Mouse (Mus musculus) limb, embryonic 13.5 days (tissue): ENCODE measurements at regions not wholly inside any gene's neighbourhood (a gene's known extent, or its start where the extent isn't known, plus 50 kb on each side); places are given as distances from the start of the nearest gene placed in this dataset.

ENCODE experiments used
- ATAC-seq: fragments of 200-750 bp; cut with Nextera tagmentation; 2 replicates; pipeline ENCODE4 v1.8.0; 2017; ENCODE audit warnings: low read depth, moderate number of reproducible peaks, moderate TSS enrichment; ENCODE audit not compliant: low FRiP score
- H3K27ac ChIP-seq: fragments of 300-500 bp; sonication (generic); 2 replicates; pipeline ENCODE4 v1.5.1; 2015; ENCODE audit warnings: inconsistent platforms, mild to moderate bottlenecking, moderate library complexity
- H3K27me3 ChIP-seq: fragments of 300-500 bp; sonication (generic); 2 replicates; pipeline ENCODE4 v1.6.1; 2015; ENCODE audit warnings: mild to moderate bottlenecking, inconsistent platforms
- H3K36me3 ChIP-seq: fragments of 300-500 bp; sonication (generic); 2 replicates; pipeline ENCODE4 v1.6.1; 2015; ENCODE audit warnings: inconsistent platforms, mild to moderate bottlenecking, moderate library complexity
- H3K4me1 ChIP-seq: fragments of 300-500 bp; sonication (generic); 2 replicates; pipeline ENCODE4 v1.6.1; 2015; ENCODE audit warnings: inconsistent platforms
- H3K4me2 ChIP-seq: fragments of 300-500 bp; sonication (generic); replicated peaks from 2 replicates; pipeline ENCODE4 v1.6.1; 2015; ENCODE audit warnings: inconsistent platforms, mild to moderate bottlenecking, moderate library complexity
- H3K4me3 ChIP-seq: fragments of 300-500 bp; sonication (generic); 2 replicates; pipeline ENCODE4 v1.5.1; 2015; ENCODE audit warnings: moderate library complexity, mild to moderate bottlenecking, inconsistent platforms
- H3K9ac ChIP-seq: fragments of 300-500 bp; sonication (generic); 2 replicates; pipeline ENCODE4 v1.6.1; 2015; ENCODE audit warnings: mild to moderate bottlenecking, inconsistent platforms
- H3K9me3 ChIP-seq: fragments of 300-500 bp; sonication (generic); 2 replicates; pipeline ENCODE4 v1.6.1; 2016; ENCODE audit warnings: inconsistent platforms
- WGBS: fragments of 180-500 bp; shearing (Covaris S2); methylation state at CpG from one replicate; pipeline ENCODE4 v1.1.7; 2015; 5-methylcytosine and 5-hydroxymethylcytosine counted together

DNA sequence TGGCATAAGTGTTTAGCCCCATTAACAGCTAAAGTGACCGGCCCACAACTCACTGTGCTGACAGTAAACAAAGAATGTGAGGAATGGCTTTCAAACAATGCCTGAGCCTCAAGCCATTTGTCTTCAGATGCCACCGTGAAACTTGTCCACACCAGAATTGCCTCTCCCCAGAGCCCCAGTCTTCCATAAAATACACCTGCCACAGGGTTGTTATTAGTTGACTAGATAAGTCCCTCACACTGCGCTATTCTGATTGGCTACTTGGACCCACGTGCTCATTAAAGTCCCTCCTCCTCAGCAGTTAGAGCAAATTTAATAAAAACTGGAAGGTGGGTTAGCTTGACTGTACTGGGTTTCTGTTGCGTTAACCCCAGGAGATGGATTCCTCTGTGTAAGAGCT, 167.7 kb upstream of the Otx2 start:
- no peak overlapping the region for H3K27ac ChIP-seq
- no peaks in the 10 kb centered on the region for H3K9me3 ChIP-seq
- ATAC-seq, result no peak
- no peak overlapping the region for H3K9ac ChIP-seq
- no peak overlapping the region for H3K4me3 ChIP-seq
- 54% methylated on average over 5 of the region's 5 CpGs for WGBS
- 0 out of 2 replicates have a peak, but pooled peaks cover 2% of the 10 kb centered on the region for H3K27me3 ChIP-seq
- H3K4me2 ChIP-seq, result no peak overlapping the region
- H3K36me3 ChIP-seq, result no peaks in the 10 kb centered on the region
- H3K4me1 ChIP-seq, result peaks cover 13% of the 10 kb centered on the region; the same call in 1 of the 2 replicates

DNA sequence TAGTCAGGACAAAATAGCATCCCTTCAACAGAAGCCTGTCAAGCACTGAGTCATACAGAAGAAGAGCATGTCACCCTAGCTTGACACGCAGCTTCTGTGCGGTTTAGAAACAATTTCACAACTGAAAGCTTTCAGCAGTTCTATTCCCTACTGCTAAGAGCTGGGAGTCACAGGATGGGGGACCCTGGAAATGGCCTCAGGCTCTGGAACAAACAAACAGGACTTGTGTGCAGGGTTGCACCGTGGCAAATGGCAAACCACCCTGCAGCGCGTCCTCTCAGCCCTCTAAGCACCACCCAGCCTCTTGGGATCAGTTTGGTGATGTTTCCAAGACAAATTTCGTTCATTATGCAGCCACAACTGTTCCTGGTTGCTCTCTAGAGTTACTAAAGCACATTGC, 163.6 kb upstream of the Otx2 start:
- no peak overlapping the region for H3K4me3 ChIP-seq
- 62% methylated on average over 6 of the region's 6 CpGs for WGBS

DNA sequence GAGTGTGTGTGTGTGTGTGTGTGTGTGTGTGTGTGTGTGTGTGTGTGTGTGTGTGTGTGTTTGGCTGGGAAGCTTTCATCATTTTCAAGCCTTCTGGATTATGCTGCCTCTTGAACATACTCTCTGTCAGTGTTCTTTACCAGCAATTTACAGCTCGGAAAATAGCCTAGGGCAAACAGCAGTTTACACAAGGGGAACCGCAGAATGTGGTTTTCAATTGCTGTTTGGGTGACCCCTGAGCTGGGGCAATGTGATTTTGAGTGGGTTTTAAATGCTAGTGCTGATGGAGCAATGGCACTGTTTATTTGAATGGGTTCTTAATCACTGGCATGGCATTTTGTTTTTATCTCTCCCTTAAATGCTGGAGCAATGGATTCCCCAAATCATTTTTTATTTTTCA, 162.5 kb upstream of the Otx2 start:
- Histone ChIP-seq H3K9me3 (no peaks in the 10 kb centered on the region), H3K4me1 (peaks cover 13% of the 10 kb centered on the region; the same call in 1 of the 2 replicates), H3K4me3 (no peak overlapping the region), H3K4me2 (no peak overlapping the region), H3K9ac (no peak overlapping the region), H3K27me3 (no peaks in the 10 kb centered on the region), H3K36me3 (no peaks in the 10 kb centered on the region), H3K27ac (no peak overlapping the region)
- 23% methylated on average over 2 of the region's 2 CpGs for WGBS
- no peak for ATAC-seq

More for the DNA sequence above, 163.6 kb upstream of the Otx2 start:
- Histone ChIP-seq H3K4me1 (peaks cover 13% of the 10 kb centered on the region; the same call in 1 of the 2 replicates), H3K4me2 (no peak overlapping the region), H3K9ac (no peak overlapping the region), H3K27ac (no peak overlapping the region), H3K36me3 (no peaks in the 10 kb centered on the region), H3K27me3 (no peaks in the 10 kb centered on the region), H3K9me3 (no peaks in the 10 kb centered on the region)
- ATAC-seq, result no peak

DNA sequence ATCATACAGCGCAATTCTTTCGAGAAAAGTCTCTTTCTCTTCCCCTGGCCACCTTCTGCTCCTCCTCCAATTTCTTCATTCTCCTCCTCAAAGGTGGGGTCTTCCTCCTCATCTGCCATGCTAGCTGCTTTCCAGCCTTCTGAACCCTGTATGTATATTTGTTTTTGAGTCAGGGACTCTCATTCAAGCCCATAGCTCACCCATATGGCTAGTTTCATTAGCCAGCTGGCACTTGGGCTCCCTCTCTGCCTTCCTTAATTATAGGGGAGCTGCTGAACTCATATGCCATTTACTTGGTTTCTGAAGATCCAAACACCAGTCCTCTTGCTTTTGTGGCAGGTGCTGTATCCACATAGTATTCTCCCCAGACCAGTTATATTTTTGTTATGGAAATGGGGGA, 160.8 kb upstream of the Otx2 start:
- Histone ChIP-seq H3K27ac (no peak overlapping the region), H3K27me3 (no peaks in the 10 kb centered on the region), H3K4me3 (no peak overlapping the region), H3K4me2 (no peak overlapping the region), H3K36me3 (no peaks in the 10 kb centered on the region), H3K4me1 (peaks cover 13% of the 10 kb centered on the region; the same call in 1 of the 2 replicates), H3K9ac (no peak overlapping the region), H3K9me3 (no peaks in the 10 kb centered on the region)
- ATAC-seq, result no peak
- WGBS, result 94% methylated on average over 2 of the region's 2 CpGs

DNA sequence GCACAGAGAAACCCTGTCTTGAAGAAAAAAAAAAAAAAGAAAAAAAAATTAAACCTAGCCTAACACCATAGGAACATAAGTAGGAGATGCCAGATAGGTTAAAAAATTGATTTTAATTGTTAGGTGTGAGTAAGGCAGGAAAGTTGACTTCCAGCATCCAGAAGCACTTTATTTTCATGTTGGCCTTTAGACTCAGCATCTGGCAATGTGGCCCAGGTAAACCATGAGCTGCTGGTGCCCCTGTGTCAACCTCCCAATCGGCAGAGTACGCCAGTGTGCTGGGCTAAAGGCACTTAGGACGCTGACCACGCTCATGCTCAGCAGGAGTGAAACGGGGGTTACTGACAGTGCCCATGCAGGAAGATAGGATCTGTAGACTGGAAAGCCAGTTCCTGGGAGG, 152.8 kb upstream of the Otx2 start:
- H3K36me3 ChIP-seq, result no peaks in the 10 kb centered on the region
- no peak overlapping the region for H3K4me2 ChIP-seq
- 69% methylated on average over 5 of the region's 5 CpGs for WGBS
- H3K9ac ChIP-seq, result no peak overlapping the region
- no peak for ATAC-seq
- H3K27me3 ChIP-seq, result no peaks in the 10 kb centered on the region
- no peak overlapping the region for H3K27ac ChIP-seq
- H3K4me1 ChIP-seq, result no peaks in the 10 kb centered on the region
- no peaks in the 10 kb centered on the region for H3K9me3 ChIP-seq
- no peak overlapping the region for H3K4me3 ChIP-seq

- no peaks in the 10 kb centered on the region for H3K27me3 ChIP-seq
- H3K4me3 ChIP-seq, result no peak overlapping the region
- H3K27ac ChIP-seq, result no peak overlapping the region
- no peaks in the 10 kb centered on the region for H3K9me3 ChIP-seq
- no peak overlapping the region for H3K4me2 ChIP-seq
- no peak for ATAC-seq
- H3K4me1 ChIP-seq, result no peaks in the 10 kb centered on the region
- 72% methylated on average over 3 of the region's 3 CpGs for WGBS
- no peaks in the 10 kb centered on the region for H3K36me3 ChIP-seq
- no peak overlapping the region for H3K9ac ChIP-seq
These were observed 150.8 kb upstream of the Otx2 start for GRCm38 (mm10) chr14:48824375-48824774.

- no peak overlapping the region for H3K4me3 ChIP-seq
- no peak overlapping the region for H3K4me2 ChIP-seq
- no peak for ATAC-seq
- 88% methylated on average over 3 of the region's 3 CpGs for WGBS
- H3K4me1 ChIP-seq, result no peaks in the 10 kb centered on the region
- H3K27me3 ChIP-seq, result no peaks in the 10 kb centered on the region
- H3K9ac ChIP-seq, result no peak overlapping the region
- H3K36me3 ChIP-seq, result no peaks in the 10 kb centered on the region
- no peaks in the 10 kb centered on the region for H3K9me3 ChIP-seq
- no peak overlapping the region for H3K27ac ChIP-seq
These were observed 142.3 kb upstream of the Otx2 start for GRCm38 (mm10) chr14:48815941-48816340.

DNA sequence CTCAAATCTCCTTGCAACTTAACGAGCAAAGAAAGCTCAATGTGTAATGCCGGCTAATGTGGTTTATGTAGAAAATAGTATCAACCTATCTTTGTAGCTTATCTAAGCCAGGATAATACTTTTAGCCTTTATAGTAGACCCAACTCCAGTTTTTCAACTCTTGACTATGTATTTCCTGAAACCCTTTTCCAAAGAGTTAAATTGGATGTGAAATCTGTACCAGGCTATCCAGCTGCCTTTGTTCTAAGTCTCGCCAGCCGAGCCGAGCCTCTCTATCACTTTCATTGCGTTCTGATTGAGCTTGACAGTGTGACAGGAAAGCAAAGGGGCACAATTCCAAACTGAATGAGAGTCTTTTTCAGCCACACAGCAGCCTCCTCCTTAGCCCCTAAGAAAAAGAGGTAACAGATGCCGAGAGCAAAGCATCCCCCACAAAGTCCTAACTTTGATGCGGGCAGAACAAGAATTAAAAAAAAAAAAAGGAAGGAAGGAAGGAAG, 141.7 kb upstream of the Otx2 start:
- no peak overlapping the region for H3K9ac ChIP-seq
- H3K4me3 ChIP-seq, result no peak overlapping the region
- no peaks in the 10 kb centered on the region for H3K27me3 ChIP-seq
- H3K9me3 ChIP-seq, result no peaks in the 10 kb centered on the region
- no peaks in the 10 kb centered on the region for H3K36me3 ChIP-seq
- no peak for ATAC-seq
- no peak overlapping the region for H3K27ac ChIP-seq
- WGBS, result 39% methylated on average over 8 of the region's 8 CpGs
- H3K4me2 ChIP-seq, result no peak overlapping the region
- no peaks in the 10 kb centered on the region for H3K4me1 ChIP-seq

GRCm38 (mm10) chr14:48812741-48813495, 139.3 kb upstream of the Otx2 start:
- 85% methylated on average over 11 of the region's 11 CpGs for WGBS
- H3K9me3 ChIP-seq, result no peaks in the 10 kb centered on the region
- H3K4me1 ChIP-seq, result no peaks in the 10 kb centered on the region
- H3K4me2 ChIP-seq, result no peak overlapping the region
- no peak overlapping the region for H3K9ac ChIP-seq
- H3K27ac ChIP-seq, result no peak overlapping the region
- no peaks in the 10 kb centered on the region for H3K36me3 ChIP-seq
- H3K4me3 ChIP-seq, result no peak overlapping the region
- ATAC-seq, result no peak
- no peaks in the 10 kb centered on the region for H3K27me3 ChIP-seq

GRCm38 (mm10) chr14:48804098-48804497, 130.5 kb upstream of the Otx2 start:
- no peak for ATAC-seq
- WGBS, result 86% methylated on average over 4 of the region's 4 CpGs
- Histone ChIP-seq H3K9me3 (no peaks in the 10 kb centered on the region), H3K27me3 (peaks cover 12% of the 10 kb centered on the region; the same call in 1 of the 2 replicates), H3K4me3 (no peak overlapping the region), H3K9ac (no peak overlapping the region), H3K4me1 (0 out of 2 replicates have a peak, but pooled peaks cover 9% of the 10 kb centered on the region), H3K36me3 (no peaks in the 10 kb centered on the region), H3K4me2 (no peak overlapping the region), H3K27ac (no peak overlapping the region)

GRCm38 (mm10) chr14:48801283-48801682, 127.7 kb upstream of the Otx2 start:
- no peak overlapping the region for H3K4me3 ChIP-seq
- WGBS, result 46% methylated on average over 14 of the region's 14 CpGs
- no peaks in the 10 kb centered on the region for H3K9me3 ChIP-seq
- no peak for ATAC-seq
- no peak overlapping the region for H3K9ac ChIP-seq
- no peaks in the 10 kb centered on the region for H3K36me3 ChIP-seq
- no peak overlapping the region for H3K27ac ChIP-seq
- H3K4me2 ChIP-seq, result no peak overlapping the region
- peaks cover 15% of the 10 kb centered on the region for H3K27me3 ChIP-seq
- 0 out of 2 replicates have a peak, but pooled peaks cover 9% of the 10 kb centered on the region for H3K4me1 ChIP-seq

DNA sequence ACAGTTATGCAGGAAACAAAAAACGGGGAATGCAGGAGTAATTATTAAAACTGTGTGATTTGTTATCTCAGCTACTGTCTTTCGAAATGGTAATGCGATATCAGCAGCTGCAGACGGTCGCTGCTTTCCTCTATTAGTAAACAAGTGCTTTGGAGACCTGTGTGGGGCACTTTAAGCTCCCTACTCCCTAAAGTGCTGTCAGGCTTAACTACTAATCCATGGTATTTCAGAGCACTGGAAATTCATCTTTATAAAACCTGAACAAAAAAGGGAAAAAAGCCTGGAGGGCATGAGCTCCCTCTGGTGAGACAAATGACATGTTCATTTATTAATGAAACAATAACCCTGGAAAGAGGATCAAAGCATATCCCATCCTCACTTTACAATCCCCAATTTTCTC, 127.2 kb upstream of the Otx2 start:
- Histone ChIP-seq H3K27me3 (peaks cover 15% of the 10 kb centered on the region), H3K9me3 (no peaks in the 10 kb centered on the region), H3K36me3 (no peaks in the 10 kb centered on the region), H3K4me1 (0 out of 2 replicates have a peak, but pooled peaks cover 9% of the 10 kb centered on the region), H3K4me3 (no peak overlapping the region), H3K9ac (no peak overlapping the region), H3K4me2 (no peak overlapping the region), H3K27ac (no peak overlapping the region)
- ATAC-seq, result no peak
- WGBS, result 20% methylated on average over 5 of the region's 5 CpGs

GRCm38 (mm10) chr14:48800100-48800449, 126.5 kb upstream of the Otx2 start:
- H3K36me3 ChIP-seq, result no peaks in the 10 kb centered on the region
- WGBS, result 18% methylated on average over 4 of the region's 4 CpGs
- no peaks in the 10 kb centered on the region for H3K9me3 ChIP-seq
- ATAC-seq, result no peak
- peaks cover 15% of the 10 kb centered on the region for H3K27me3 ChIP-seq
- no peak overlapping the region for H3K4me2 ChIP-seq
- no peak overlapping the region for H3K9ac ChIP-seq
- H3K4me3 ChIP-seq, result no peak overlapping the region
- H3K4me1 ChIP-seq, result 0 out of 2 replicates have a peak, but pooled peaks cover 9% of the 10 kb centered on the region
- H3K27ac ChIP-seq, result no peak overlapping the region
